Mouse (Mus musculus): Measurements from ENCODE around the gene Tmem231. TPM values are rescaled to one million over a fixed set of nuclear protein-coding genes. Genes with fewer than 3 reads are reported as not detected.

Gene Tmem231
- total RNA-seq, 2 experiments from 2014 or later, result 11.7 to 13.2 TPM

GRCm38 (mm10) chr8:111923383-111923804 is 10.3 kb downstream of the Tmem231 start:
- Histone ChIP-seq H3K27ac (no peak overlapping the region), H3K4me3 (peak overlapping the region; percentile 35)
- DNase-seq (ENCODE audit: extremely low spot score in 1 of 2, low spot score in 2 of 2), result peak; percentile 26 to 40
- TF ChIP-seq CTCF (IDR thresholded peaks at IDR 0.05), result peak; percentile 66
- intact Hi-C loops (cut with DNase I), result no loop called here

- H3K27ac ChIP-seq, result no peak overlapping the region
- H3K4me3 ChIP-seq, result no peak overlapping the region
- intact Hi-C loops (cut with DNase I), result no loop called here
- DNase-seq (ENCODE audit: extremely low spot score in 1 of 2, low spot score in 2 of 2), result no peak
- no peak for TF ChIP-seq CTCF (IDR thresholded peaks at IDR 0.05)
Observed at GRCm38 (mm10) chr8:111920971-111921370, 12.7 kb downstream of the Tmem231 start.

GRCm38 (mm10) chr8:111919663-111920062 is 14.0 kb downstream of the Tmem231 start:
- Histone ChIP-seq H3K27ac (no peak overlapping the region), H3K4me3 (no peak overlapping the region)
- intact Hi-C loops (cut with DNase I), result no loop called here
- peak; percentile 17; the same call in 1 of the 2 replicates for TF ChIP-seq CTCF (IDR thresholded peaks at IDR 0.05)
- DNase-seq (ENCODE audit: extremely low spot score in 1 of 2, low spot score in 2 of 2), result no peak

- DNase-seq (ENCODE audit: extremely low spot score in 1 of 2, low spot score in 2 of 2), result peak; percentile 11 to 26
- H3K4me3 ChIP-seq, result no peak overlapping the region
- intact Hi-C loops (cut with DNase I), result no loop called here
- peak; percentile 31 for TF ChIP-seq CTCF (IDR thresholded peaks at IDR 0.05)
- no peak overlapping the region for H3K27ac ChIP-seq
Observed at GRCm38 (mm10) chr8:111912860-111913432, 20.7 kb downstream of the Tmem231 start.

- no peak overlapping the region for H3K4me3 ChIP-seq
- no peak overlapping the region for H3K27ac ChIP-seq
- DNase-seq (ENCODE audit: extremely low spot score in 1 of 2, low spot score in 2 of 2), result no peak
- intact Hi-C loops (cut with DNase I), result no loop called here
- TF ChIP-seq CTCF (IDR thresholded peaks at IDR 0.05), result no peak
Observed at GRCm38 (mm10) chr8:111911572-111911971, 22.1 kb downstream of the Tmem231 start.

GRCm38 (mm10) chr8:111909621-111910450 is 23.8 kb downstream of the Tmem231 start, which contains the start of gene Chst5:
Gene Chst5 (minus strand): TSS chr8:111910447.
- intact Hi-C loops (cut with DNase I), result no loop called here
- Histone ChIP-seq H3K4me3 (peak within 1 kb of the TSS; percentile 16; the same call in 1 of the 2 replicates), H3K27ac (no peak within 1 kb of the TSS)
- DNase-seq (ENCODE audit: extremely low spot score in 1 of 2, low spot score in 2 of 2), result no peak
- TF ChIP-seq CTCF (IDR thresholded peaks at IDR 0.05), result no peak

GRCm38 (mm10) chr8:111905500-111906121 is 28.1 kb downstream of the Tmem231 start:
- no peak for TF ChIP-seq CTCF (IDR thresholded peaks at IDR 0.05)
- intact Hi-C loops (cut with DNase I), result no loop called here
- Histone ChIP-seq H3K27ac (no peak overlapping the region), H3K4me3 (no peak overlapping the region)
- DNase-seq (ENCODE audit: extremely low spot score in 1 of 2, low spot score in 2 of 2), result no peak

- no peak for DNase-seq (ENCODE audit: extremely low spot score in 1 of 2, low spot score in 2 of 2)
- no peak for TF ChIP-seq CTCF (IDR thresholded peaks at IDR 0.05)
- intact Hi-C loops (cut with DNase I), result no loop called here
- H3K4me3 ChIP-seq, result no peak overlapping the region
- no peak overlapping the region for H3K27ac ChIP-seq
Observed at GRCm38 (mm10) chr8:111902080-111902479, 31.6 kb downstream of the Tmem231 start.

GRCm38 (mm10) chr8:111898586-111898985 is 35.1 kb downstream of the Tmem231 start:
- intact Hi-C loops (cut with DNase I), result no loop called here
- TF ChIP-seq CTCF (IDR thresholded peaks at IDR 0.05), result no peak
- no peak for DNase-seq (ENCODE audit: extremely low spot score in 1 of 2, low spot score in 2 of 2)
- H3K4me3 ChIP-seq, result no peak overlapping the region
- H3K27ac ChIP-seq, result no peak overlapping the region

GRCm38 (mm10) chr8:111894955-111895354 is 38.7 kb downstream of the Tmem231 start:
- intact Hi-C loops (cut with DNase I), result no loop called here
- Histone ChIP-seq H3K27ac (no peak overlapping the region), H3K4me3 (no peak overlapping the region)
- no peak for DNase-seq (ENCODE audit: extremely low spot score in 1 of 2, low spot score in 2 of 2)
- TF ChIP-seq CTCF (IDR thresholded peaks at IDR 0.05), result no peak; the same call in none of the 2 replicates

- Histone ChIP-seq H3K27ac (no peak overlapping the region), H3K4me3 (no peak overlapping the region)
- DNase-seq (ENCODE audit: extremely low spot score in 1 of 2, low spot score in 2 of 2), result no peak
- intact Hi-C loops (cut with DNase I), result no loop called here
- no peak for TF ChIP-seq CTCF (IDR thresholded peaks at IDR 0.05)
Observed at GRCm38 (mm10) chr8:111892615-111893014, 41.1 kb downstream of the Tmem231 start.

- Histone ChIP-seq H3K27ac (no peak overlapping the region), H3K4me3 (no peak overlapping the region)
- intact Hi-C loops (cut with DNase I), result no loop called here
- TF ChIP-seq CTCF (IDR thresholded peaks at IDR 0.05), result no peak
- no peak for DNase-seq (ENCODE audit: extremely low spot score in 1 of 2, low spot score in 2 of 2)
Observed at GRCm38 (mm10) chr8:111891983-111892382, 41.7 kb downstream of the Tmem231 start.
